ENCODE assay signal across 10 mouse cellular contexts in genomic region chr7:142349308-142349961, GRCm38 (mm10). TPM values are rescaled to one million over a fixed set of nuclear protein-coding genes. Genes with fewer than 3 reads are reported as not detected.
A peak's percentile ranks its signal among the peaks of the same experiment; 100 is the strongest.
DNase-seq lines count a peak whose midpoint lies in the region; ATAC-seq and TF ChIP-seq lines count a peak whose summit lies in the region.
"Had no signal": no experiment of that assay in that cellular context is flagged by ENCODE, and none has a peak within 500 bp of the region (broad histone marks: within the 10 kb centered on the region; RNA-seq: fewer than 3 reads in every experiment).

No protein-coding gene starts in this region.

- 41% methylated on average over 9 of the region's 9 CpGs for WGBS in forebrain, embryonic 10.5 days
- WGBS in forebrain, embryonic 11.5 days: 35% methylated on average over 9 of the region's 9 CpGs
- WGBS in hindbrain, embryonic 14.5 days: 17% methylated on average over 9 of the region's 9 CpGs
- 38% methylated on average over 9 of the region's 9 CpGs for WGBS in cerebellum, adult 2 months

- H3K9ac ChIP-seq in forebrain, embryonic 11.5 days (ENCODE audit: low read length): no peak overlapping the region
- no peak overlapping the region for H3K9ac ChIP-seq in hindbrain, embryonic 14.5 days

- H3K9me3 ChIP-seq in forebrain, embryonic 10.5 days: no peaks in the 10 kb centered on the region
- no peaks in the 10 kb centered on the region for H3K9me3 ChIP-seq in forebrain, embryonic 11.5 days (ENCODE audit: control insufficient read depth, low read length)
- no peaks in the 10 kb centered on the region for H3K9me3 ChIP-seq in hindbrain, embryonic 14.5 days (ENCODE audit: control insufficient read depth, low read length)

- no peaks in the 10 kb centered on the region for H3K27me3 ChIP-seq in forebrain, embryonic 10.5 days (ENCODE audit: poor library complexity, severe bottlenecking)
- no peaks in the 10 kb centered on the region for H3K27me3 ChIP-seq in forebrain, embryonic 11.5 days (ENCODE audit: control insufficient read depth, insufficient read depth, low read length)
- H3K27me3 ChIP-seq in hindbrain, embryonic 14.5 days (ENCODE audit: control insufficient read depth, insufficient read depth, low read length): no peaks in the 10 kb centered on the region
- H3K27me3 ChIP-seq in cerebellum, adult 2 months (ENCODE audit: control insufficient read depth, insufficient read depth, low read length): no peaks in the 10 kb centered on the region

- H3K27ac ChIP-seq in forebrain, embryonic 10.5 days: peak overlapping the region; percentile 54; the same call in 1 of the 2 replicates
- no peak overlapping the region for H3K27ac ChIP-seq in forebrain, embryonic 11.5 days (ENCODE audit: low read depth, low read length)
- no peak overlapping the region for H3K27ac ChIP-seq in hindbrain, embryonic 14.5 days
- no peak overlapping the region for H3K27ac ChIP-seq in cerebellum, adult 2 months (ENCODE audit: insufficient read depth, low read length)

- H3K36me3 ChIP-seq in forebrain, embryonic 10.5 days (replicated peaks): no peaks in the 10 kb centered on the region
- H3K36me3 ChIP-seq in forebrain, embryonic 11.5 days (ENCODE audit: control insufficient read depth, insufficient read depth, low read length): no peaks in the 10 kb centered on the region
- no peaks in the 10 kb centered on the region for H3K36me3 ChIP-seq in hindbrain, embryonic 14.5 days (replicated peaks; ENCODE audit: control insufficient read depth, insufficient read depth)

- DNase-seq in forebrain, embryonic 10.5 days (ENCODE audit: extremely low spot score, low spot score): no peak
- no peak for DNase-seq in forebrain, embryonic 11.5 days (ENCODE audit: low spot score)
- DNase-seq in brain, adult 2 months (ENCODE audit: low read depth, low spot score): peak; percentile 90
- DNase-seq in hindbrain, embryonic 14.5 days (ENCODE audit: low spot score): peak; percentile 47
- no peak for DNase-seq in cerebellum, adult 2 months
- DNase-seq in MN1 (ENCODE audit: low spot score): no peak
- DNase-seq in ovary, adult 18-20 months (ENCODE audit: low spot score): no peak

- TF ChIP-seq CTCF in cerebellum, adult 2 months (IDR thresholded peaks at IDR 0.05; ENCODE audit: borderline replicate concordance, insufficient read depth, low read depth, low read length): no peak

- ATAC-seq in forebrain, embryonic 11.5 days (replicated peaks; ENCODE audit: low FRiP score): no peak; the same call in 1 of the 2 replicates
- peak; percentile 60; the same call in 1 of the 2 replicates for ATAC-seq in hindbrain, embryonic 14.5 days (ENCODE audit: low FRiP score)
- ATAC-seq in megakaryocyte, adult 5-6 weeks (ENCODE audit: poor library complexity, severe bottlenecking): peak; percentile 53

- no peak overlapping the region for H3K4me3 ChIP-seq in forebrain, embryonic 10.5 days
- no peak overlapping the region for H3K4me3 ChIP-seq in forebrain, embryonic 11.5 days (ENCODE audit: low read depth, low read length)
- H3K4me3 ChIP-seq in hindbrain, embryonic 14.5 days (replicated peaks; ENCODE audit: low read length): no peak overlapping the region
- no peak overlapping the region for H3K4me3 ChIP-seq in cerebellum, adult 2 months (replicated peaks; ENCODE audit: insufficient read depth, low read depth, low read length)

- H3K4me2 ChIP-seq in forebrain, embryonic 11.5 days (ENCODE audit: low read depth, low read length, severe bottlenecking): no peak overlapping the region
- no peak overlapping the region for H3K4me2 ChIP-seq in hindbrain, embryonic 14.5 days (replicated peaks)

- no peak for TF ChIP-seq POLR2A in cerebellum, adult 2 months (IDR thresholded peaks at IDR 0.05; ENCODE audit: borderline replicate concordance, insufficient read depth, low read length)

- H3K4me1 ChIP-seq in forebrain, embryonic 10.5 days: peaks cover 4% of the 10 kb centered on the region
- no peaks in the 10 kb centered on the region for H3K4me1 ChIP-seq in forebrain, embryonic 11.5 days (replicated peaks; ENCODE audit: control insufficient read depth, insufficient read depth, low read length)
- peaks cover 6% of the 10 kb centered on the region; the same call in 1 of the 2 replicates for H3K4me1 ChIP-seq in hindbrain, embryonic 14.5 days (replicated peaks; ENCODE audit: control insufficient read depth, insufficient read depth, low read length)
- peaks cover 2% of the 10 kb centered on the region; the same call in 1 of the 2 replicates for H3K4me1 ChIP-seq in cerebellum, adult 2 months (ENCODE audit: control insufficient read depth, insufficient read depth, low read length)

RNA-seq across cellular contexts. Expression of gene Ifitm10, which starts 24.1 kb away (rescaled TPM):
- polyA plus RNA-seq in forebrain, embryonic 10.5 days (2016; fragmentation: Nextera tagmentation; extraction: Ambion mirVana): 0.51 and 1.00 TPM in 2 replicates
- 0.24 and 0.32 TPM in 2 replicates for polyA plus RNA-seq in forebrain, embryonic 11.5 days (2014; fragmentation: Nextera tagmentation; extraction: Ambion mirVana)
- 6.4 and 7.3 TPM in 2 replicates for polyA plus RNA-seq in hindbrain, embryonic 14.5 days (2014; fragmentation: Nextera tagmentation; extraction: Ambion mirVana)
- 2.1 and 3.6 TPM in 2 replicates for total RNA-seq in megakaryocyte, adult 5-6 weeks (2015)
- 0.48 and 1.4 TPM in 2 replicates for total RNA-seq in megakaryocyte, adult 5-6 weeks (2017)
- polyA plus RNA-seq in cerebellum, adult 2 months (2012; rRNA removed): 175 and 183 TPM in 2 replicates

RNA-seq across cellular contexts. Expression of gene Gm49369, which starts 33.0 kb away (rescaled TPM):
- not detected in 2 replicates for polyA plus RNA-seq in forebrain, embryonic 10.5 days (2016; fragmentation: Nextera tagmentation; extraction: Ambion mirVana)
- polyA plus RNA-seq in forebrain, embryonic 11.5 days (2014; fragmentation: Nextera tagmentation; extraction: Ambion mirVana): not detected in 2 replicates
- polyA plus RNA-seq in hindbrain, embryonic 14.5 days (2014; fragmentation: Nextera tagmentation; extraction: Ambion mirVana): not detected in 2 replicates
- not detected in 2 replicates for total RNA-seq in megakaryocyte, adult 5-6 weeks (2015)
- total RNA-seq in megakaryocyte, adult 5-6 weeks (2017): 24.9 and 36.8 TPM in 2 replicates
- 1.00 and 1.0 TPM in 2 replicates for polyA plus RNA-seq in cerebellum, adult 2 months (2012; rRNA removed)
- polyA plus RNA-seq: stomach, embryonic 14.5 days had no signal

RNA-seq across cellular contexts. Expression of gene Ctsd, which starts 38.4 kb away (rescaled TPM):
- 135 and 142 TPM in 2 replicates for polyA plus RNA-seq in forebrain, embryonic 10.5 days (2016; fragmentation: Nextera tagmentation; extraction: Ambion mirVana)
- polyA plus RNA-seq in forebrain, embryonic 11.5 days (2014; fragmentation: Nextera tagmentation; extraction: Ambion mirVana): 129 and 147 TPM in 2 replicates
- 313 and 325 TPM in 2 replicates for polyA plus RNA-seq in hindbrain, embryonic 14.5 days (2014; fragmentation: Nextera tagmentation; extraction: Ambion mirVana)
- total RNA-seq in megakaryocyte, adult 5-6 weeks (2015): 193 and 197 TPM in 2 replicates
- 218 and 236 TPM in 2 replicates for total RNA-seq in megakaryocyte, adult 5-6 weeks (2017)
- 401 and 405 TPM in 2 replicates for polyA plus RNA-seq in cerebellum, adult 2 months (2012; rRNA removed)

RNA-seq across cellular contexts. Expression of gene Krtap5-4, which starts 46.1 kb away (rescaled TPM):
- polyA plus RNA-seq in forebrain, embryonic 10.5 days (2016; fragmentation: Nextera tagmentation; extraction: Ambion mirVana): not detected in 2 replicates
- not detected in 2 replicates for polyA plus RNA-seq in forebrain, embryonic 11.5 days (2014; fragmentation: Nextera tagmentation; extraction: Ambion mirVana)
- not detected in 2 replicates for polyA plus RNA-seq in hindbrain, embryonic 14.5 days (2014; fragmentation: Nextera tagmentation; extraction: Ambion mirVana)
- not detected in 2 replicates for total RNA-seq in megakaryocyte, adult 5-6 weeks (2015)
- total RNA-seq in megakaryocyte, adult 5-6 weeks (2017): not detected in 2 replicates
- polyA plus RNA-seq in cerebellum, adult 2 months (2012; rRNA removed): not detected in 2 replicates
- total RNA-seq: layer of hippocampus, postnatal 10 days had no signal
- polyA plus RNA-seq: stomach, embryonic 14.5 days had no signal

RNA-seq across cellular contexts. Expression of gene Krtap5-1, which starts 52.5 kb away (rescaled TPM):
- not detected in 2 replicates for polyA plus RNA-seq in forebrain, embryonic 10.5 days (2016; fragmentation: Nextera tagmentation; extraction: Ambion mirVana)
- polyA plus RNA-seq in forebrain, embryonic 11.5 days (2014; fragmentation: Nextera tagmentation; extraction: Ambion mirVana): not detected in 2 replicates
- polyA plus RNA-seq in hindbrain, embryonic 14.5 days (2014; fragmentation: Nextera tagmentation; extraction: Ambion mirVana): not detected in 2 replicates
- not detected in 2 replicates for total RNA-seq in megakaryocyte, adult 5-6 weeks (2015)
- not detected in 2 replicates for total RNA-seq in megakaryocyte, adult 5-6 weeks (2017)
- polyA plus RNA-seq in cerebellum, adult 2 months (2012; rRNA removed): not detected in 2 replicates
- total RNA-seq: layer of hippocampus, postnatal 10 days had no signal
- polyA plus RNA-seq: stomach, embryonic 14.5 days had no signal

Comparison
In these comparisons a context has a peak if more than half of its experiments do, and no peak if none do; other contexts are left out.
1. DNase-seq: peak in brain, adult 2 months (single experiment) and hindbrain, embryonic 14.5 days (single experiment); none in forebrain, embryonic 10.5 days (single experiment), forebrain, embryonic 11.5 days (single experiment), cerebellum, adult 2 months (0 of 2), MN1 (single experiment) and ovary, adult 18-20 months (single experiment).
2. RNA of gene Ifitm10, which starts 24.1 kb away (polyA plus RNA-seq): 175 to 183 TPM in cerebellum, adult 2 months; 6.4 to 7.3 TPM in hindbrain, embryonic 14.5 days, 0.51 to 1.00 TPM in forebrain, embryonic 10.5 days and 0.24 to 0.32 TPM in forebrain, embryonic 11.5 days; every median in the first group is over 10 times any median in the second.